Mouse (Mus musculus): ENCODE measurements at regions not wholly inside any gene's neighbourhood (a gene's known extent, or its start where the extent isn't known, plus 50 kb on each side); places are given as distances from the start of the nearest gene placed in this dataset.

- TF ChIP-seq CTCF (IDR thresholded peaks at IDR 0.05; ENCODE audit: low read depth) (no peak), EP300 (IDR thresholded peaks at IDR 0.05; ENCODE audit: low read depth) (no peak)
Measured at GRCm38 (mm10) chr11:22675754-22676153, 163.9 kb downstream of the Tmem17 start.
